Mouse (Mus musculus) MEL (cell line): ENCODE results near the gene Actrt2.

Experiments
- CTCF ChIP-seq, 3 experiments: IDR thresholded peaks in 2 of 3; conservative IDR thresholded peaks in 1 of 3; 2 replicates each; pipeline ENCODE4 v1.5.1; 2011 to 2012; ENCODE audit warnings: low read length in 3 of 3, low read depth in 2 of 3, mild to moderate bottlenecking in 2 of 3, improper control_type of control experiment in 1 of 3, inconsistent platforms in 1 of 3, mixed read lengths in 1 of 3, moderate library complexity in 1 of 3; ENCODE audit not compliant: control insufficient read depth in 1 of 3, insufficient read depth in 1 of 3, poor library complexity in 1 of 3, severe bottlenecking in 1 of 3
- ELF1 ChIP-seq: IDR thresholded peaks from 2 replicates; pipeline ENCODE4 v1.6.1; 2014; ENCODE audit warnings: low read depth, mild to moderate bottlenecking, inconsistent platforms, low read length, improper control_type of control experiment, moderate library complexity
- MAX ChIP-seq: IDR thresholded peaks from 2 replicates; pipeline ENCODE4 v1.6.1; 2011; ENCODE audit warnings: low read length, improper control_type of control experiment
- MXI1 ChIP-seq: IDR thresholded peaks from 2 replicates; pipeline ENCODE4 v1.6.1; 2011; ENCODE audit warnings: mild to moderate bottlenecking, low read depth, low read length, improper control_type of control experiment
- MYC ChIP-seq: IDR thresholded peaks from 2 replicates; pipeline ENCODE4 v1.6.1; 2011; ENCODE audit warnings: low read depth, mild to moderate bottlenecking, low read length, improper control_type of control experiment, moderate library complexity
- POLR2A ChIP-seq, 2 experiments: IDR thresholded peaks; 2 replicates each; pipeline ENCODE4 v1.6.1; 2011 to 2012; ENCODE audit warnings: low read length in 2 of 2, mild to moderate bottlenecking in 2 of 2, control low read depth in 1 of 2, improper control_type of control experiment in 1 of 2, low read depth in 1 of 2, moderate library complexity in 1 of 2; ENCODE audit not compliant: control insufficient read depth in 1 of 2, insufficient read depth in 1 of 2, poor library complexity in 1 of 2
- POLR2AphosphoS2 ChIP-seq: IDR thresholded peaks from 2 replicates; pipeline ENCODE4 v1.6.1; 2011; ENCODE audit warnings: low read length, improper control_type of control experiment
- RAD21 ChIP-seq: IDR thresholded peaks from 2 replicates; pipeline ENCODE4 v1.6.1; 2011; ENCODE audit warnings: mild to moderate bottlenecking, low read depth, low read length, improper control_type of control experiment
- USF1 ChIP-seq: IDR thresholded peaks from 2 replicates; pipeline ENCODE4 v1.6.1; 2014; ENCODE audit warnings: low read depth, mild to moderate bottlenecking, inconsistent platforms, low read length, improper control_type of control experiment, moderate library complexity

DNA sequence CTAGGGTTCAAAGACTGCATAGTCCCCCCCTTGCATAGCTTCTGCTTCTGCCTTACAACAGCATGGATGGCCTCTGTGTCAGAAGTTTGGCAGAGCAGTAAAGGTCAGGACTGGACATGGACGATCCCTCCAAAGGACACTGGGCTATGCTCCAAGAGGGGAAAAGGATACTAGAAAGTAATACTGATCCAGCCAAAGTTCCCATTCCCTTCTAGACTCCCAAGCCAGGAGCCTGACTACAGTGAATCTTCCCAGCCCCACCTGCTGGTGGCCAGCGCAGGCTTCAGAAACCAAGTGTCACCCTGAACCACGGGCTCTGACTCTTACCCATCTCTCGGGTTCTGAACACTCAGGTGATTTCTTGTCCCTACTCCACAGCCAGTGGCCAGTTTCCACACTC lies 39.9 kb upstream of the Actrt2 start:
- TF ChIP-seq CTCF (IDR thresholded peaks at IDR 0.05 in 2 of 3, conservative IDR thresholded peaks at IDR 0.05 in 1 of 3; ENCODE audit: control insufficient read depth in 1 of 3, insufficient read depth in 1 of 3, low read depth in 2 of 3, low read length in 3 of 3, poor library complexity in 1 of 3, severe bottlenecking in 1 of 3), result no peak
- TF ChIP-seq ELF1, result no peak
- TF ChIP-seq RAD21, result no peak
- TF ChIP-seq POLR2A (IDR thresholded peaks at IDR 0.05; ENCODE audit: control insufficient read depth in 1 of 2, insufficient read depth in 1 of 2, low read depth in 1 of 2, low read length in 2 of 2, poor library complexity in 1 of 2), result no peak
- no peak for TF ChIP-seq USF1
- no peak for TF ChIP-seq POLR2AphosphoS2
- TF ChIP-seq MAX, result no peak
- no peak for TF ChIP-seq MYC
- TF ChIP-seq MXI1, result no peak
